Mouse (Mus musculus) limb, embryonic 14.5 days (tissue): ENCODE data around the gene Farp2. TPM values are rescaled to one million over a fixed set of nuclear protein-coding genes. Genes with fewer than 3 reads are reported as not detected.
"Not testable (repeated sequence)": the region's sequence is repeated elsewhere in the genome, so short reads cannot be mapped to it uniquely, and the experiment has no call there.

ENCODE experiments used
- ATAC-seq: fragments of 200-750 bp; cut with Nextera tagmentation; 2 replicates; pipeline ENCODE4 v1.8.0; 2017; ENCODE audit warnings: low read depth, moderate number of reproducible peaks, moderate TSS enrichment; ENCODE audit not compliant: low FRiP score
- DNase-seq: peaks from one replicate; pipeline ENCODE4 v3.0.0-alpha.2; 2015; ENCODE audit warnings: low spot score
- H3K27ac ChIP-seq: fragments of 300-500 bp; sonication (generic); replicated peaks from 2 replicates; pipeline ENCODE4 v1.5.1; 2014; ENCODE audit warnings: low read depth, mild to moderate bottlenecking, low read length, moderate library complexity, mixed read lengths
- H3K27me3 ChIP-seq: fragments of 300-500 bp; sonication (generic); 2 replicates; pipeline ENCODE4 v1.6.1; 2014; ENCODE audit warnings: low read length, mixed read lengths; ENCODE audit not compliant: control insufficient read depth, insufficient read depth
- H3K36me3 ChIP-seq: fragments of 300-500 bp; sonication (generic); 2 replicates; pipeline ENCODE4 v1.6.1; 2014; ENCODE audit warnings: mild to moderate bottlenecking, low read length, moderate library complexity, mixed read lengths; ENCODE audit not compliant: control insufficient read depth, insufficient read depth
- H3K4me1 ChIP-seq: fragments of 300-500 bp; sonication (generic); 2 replicates; pipeline ENCODE4 v1.6.1; 2014; ENCODE audit warnings: antibody characterized with exemption, low read length, mixed read lengths; ENCODE audit not compliant: control insufficient read depth, insufficient read depth
- H3K4me2 ChIP-seq: fragments of 300-500 bp; sonication (generic); replicated peaks from 2 replicates; pipeline ENCODE4 v1.6.1; 2014; ENCODE audit warnings: low read depth, mild to moderate bottlenecking, low read length, moderate library complexity; ENCODE audit not compliant: severe bottlenecking
- H3K4me3 ChIP-seq: fragments of 300-500 bp; sonication (generic); replicated peaks from 2 replicates; pipeline ENCODE4 v1.5.1; 2014; ENCODE audit warnings: low read length
- H3K9ac ChIP-seq: fragments of 300-500 bp; sonication (generic); 2 replicates; pipeline ENCODE4 v1.6.1; 2014; ENCODE audit warnings: mild to moderate bottlenecking, low read depth, low read length, moderate library complexity; ENCODE audit not compliant: severe bottlenecking
- H3K9me3 ChIP-seq: fragments of 300-500 bp; sonication (generic); 2 replicates; pipeline ENCODE4 v1.6.1; 2016; ENCODE audit warnings: low read length; ENCODE audit not compliant: control insufficient read depth
- POLR2A ChIP-seq: fragments of 200-500 bp; IDR thresholded peaks from 2 replicates; pipeline ENCODE4 v1.8.0; 2012; ENCODE audit warnings: inconsistent platforms, mild to moderate bottlenecking, moderate library complexity, borderline replicate concordance; ENCODE audit not compliant: insufficient read depth, insufficient read length; ENCODE audit errors: extremely low read depth
- WGBS: fragments of 180-500 bp; shearing (Covaris S2); extraction: QIAGEN DNeasy Blood & Tissue Kit; methylation state at CpG from one replicate; pipeline ENCODE4 v1.1.7; 2014; 5-methylcytosine and 5-hydroxymethylcytosine counted together
- polyA plus RNA-seq, 2 experiments: library from polyadenylated mRNA; depleted of rRNA in 1 of 2; stranded (reverse) in 1 of 2; unstranded in 1 of 2; fragments of >200 nt; fragmentation: Nextera tagmentation in 1 of 2; extraction: Ambion mirVana in 1 of 2; gene quantifications; 2 replicates each; pipeline versions ENCODE4 v1.2.1 to v1.2.3; 2012 to 2014

Gene Farp2
- polyA plus RNA-seq, 2 experiments: 9.2 to 9.3 TPM

DNA sequence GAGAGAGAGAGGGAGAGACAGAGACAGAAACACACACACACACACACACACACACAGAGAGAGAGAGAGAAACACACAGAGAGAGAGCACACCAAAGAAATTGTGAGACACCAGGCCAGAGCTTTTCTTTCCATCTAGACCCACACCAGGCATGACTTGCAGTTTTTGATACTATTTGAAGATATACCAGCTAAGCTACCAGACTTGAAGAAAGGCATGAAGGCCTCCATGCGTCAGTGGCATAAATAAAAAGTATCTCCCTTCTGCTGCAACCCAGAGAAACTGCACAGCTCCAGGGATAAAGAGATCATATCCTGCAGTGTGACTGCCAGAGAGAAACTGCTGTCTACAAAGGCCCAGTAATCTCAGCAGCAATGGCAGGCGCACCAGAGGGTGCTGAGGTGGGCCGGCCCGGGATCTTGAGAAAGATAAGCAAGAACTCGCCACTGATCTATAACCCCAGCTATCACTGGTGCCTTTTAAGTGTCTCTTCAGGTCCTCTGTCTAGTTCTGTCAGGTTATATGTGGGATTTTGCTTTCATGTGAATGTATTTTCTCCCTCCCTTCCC, 137.8 kb downstream of the Farp2 start:
- no peak overlapping the region for H3K4me3 ChIP-seq
- H3K4me2 ChIP-seq: no peak overlapping the region
- no peak for ATAC-seq
- DNase-seq: no peak
- H3K9me3 ChIP-seq: no peaks in the 10 kb centered on the region
- no peaks in the 10 kb centered on the region for H3K36me3 ChIP-seq
- WGBS: 82% methylated on average over 5 of the region's 5 CpGs
- H3K27ac ChIP-seq: no peak overlapping the region
- TF ChIP-seq POLR2A: no peak
- H3K9ac ChIP-seq: no peak overlapping the region
- H3K4me1 ChIP-seq: no peaks in the 10 kb centered on the region
- no peaks in the 10 kb centered on the region for H3K27me3 ChIP-seq

DNA sequence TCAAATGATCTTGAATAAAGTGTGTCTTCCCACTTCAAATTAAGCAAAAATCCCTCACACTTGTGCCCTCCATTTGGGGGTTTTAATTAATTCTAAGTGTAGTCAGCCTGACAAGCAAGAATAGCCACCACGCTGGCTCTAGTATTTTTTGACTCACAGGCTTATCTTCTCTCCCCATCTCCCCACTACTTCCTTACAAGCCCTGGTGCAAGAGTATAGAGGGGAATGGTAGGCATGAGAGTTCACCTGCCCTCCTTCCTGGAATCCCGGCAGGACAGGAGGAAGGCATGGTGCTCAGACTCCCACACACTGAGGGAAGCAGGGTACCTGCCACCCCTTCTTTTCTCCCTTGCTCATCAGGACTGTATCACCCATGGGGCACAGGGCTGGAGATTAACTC, 142.4 kb downstream of the Farp2 start:
- Histone ChIP-seq H3K9ac (no peak overlapping the region), H3K27me3 (no peaks in the 10 kb centered on the region), H3K4me3 (no peak overlapping the region), H3K4me1 (no peaks in the 10 kb centered on the region), H3K4me2 (no peak overlapping the region), H3K9me3 (no peaks in the 10 kb centered on the region), H3K36me3 (no peaks in the 10 kb centered on the region), H3K27ac (no peak overlapping the region)
- ATAC-seq (no peak), DNase-seq (no peak)
- no peak for TF ChIP-seq POLR2A
- 40% methylated on average over 2 of the region's 2 CpGs for WGBS

DNA sequence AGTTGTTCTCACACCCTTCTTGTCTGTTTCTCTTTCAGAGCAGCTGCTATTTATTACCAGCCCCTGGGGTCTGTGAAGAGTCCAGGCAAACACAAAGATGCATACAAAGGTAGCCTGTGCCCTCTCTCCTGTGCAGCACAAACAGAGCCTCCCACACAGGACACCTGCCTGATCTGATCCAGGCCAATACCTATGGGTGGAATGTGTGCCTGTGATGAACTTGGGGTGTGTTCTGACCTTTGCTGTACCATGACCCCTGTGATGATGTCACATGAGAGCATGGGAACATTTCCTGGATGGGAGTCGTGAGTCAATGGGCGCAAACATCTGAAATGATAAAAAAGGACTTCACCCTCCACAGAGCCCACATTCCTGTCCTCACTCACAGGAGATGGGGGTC, 142.9 kb downstream of the Farp2 start:
- Histone ChIP-seq H3K27ac (no peak overlapping the region), H3K9ac (no peak overlapping the region), H3K4me1 (no peaks in the 10 kb centered on the region), H3K4me3 (no peak overlapping the region), H3K4me2 (no peak overlapping the region), H3K27me3 (no peaks in the 10 kb centered on the region), H3K36me3 (no peaks in the 10 kb centered on the region), H3K9me3 (no peaks in the 10 kb centered on the region)
- WGBS: 84% methylated on average over 2 of the region's 2 CpGs
- no peak for TF ChIP-seq POLR2A
- ATAC-seq (no peak), DNase-seq (no peak)

DNA sequence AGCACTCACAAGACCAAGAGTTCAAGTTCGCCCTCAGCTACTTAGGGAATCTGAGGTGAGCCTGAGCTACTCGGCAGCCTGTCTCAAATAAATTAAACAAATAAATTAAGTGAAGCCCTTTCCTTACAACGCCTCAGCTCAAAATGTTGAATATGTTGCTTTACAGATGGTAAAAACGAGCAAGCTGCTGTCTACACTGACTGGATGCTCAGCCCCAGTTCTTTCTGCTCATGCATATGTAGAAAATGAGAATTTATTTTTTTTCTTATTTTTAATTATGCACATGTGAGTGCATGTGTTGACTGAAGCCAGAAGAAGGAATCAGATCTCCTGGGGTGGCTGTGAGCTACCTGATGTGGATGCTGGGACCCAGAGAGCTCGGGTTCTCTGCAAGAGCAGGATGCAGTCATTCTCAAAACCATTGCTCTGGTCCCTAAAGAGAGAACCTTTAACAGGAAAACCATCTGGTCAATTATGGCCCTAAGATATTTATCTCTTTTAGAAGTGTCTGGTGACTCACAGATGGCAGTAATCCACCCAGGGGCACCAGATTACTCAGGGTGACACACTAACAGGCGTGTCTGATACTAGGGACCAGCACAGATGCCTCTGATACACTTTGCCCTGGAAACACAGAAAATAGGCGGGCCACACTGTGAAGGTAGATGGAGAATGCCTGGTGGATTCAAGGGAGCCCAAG, 144.6 kb downstream of the Farp2 start:
- H3K27me3 ChIP-seq: no peaks in the 10 kb centered on the region
- no peak for ATAC-seq
- no peaks in the 10 kb centered on the region for H3K9me3 ChIP-seq
- DNase-seq: no peak
- 60% methylated on average over 7 of the region's 7 CpGs for WGBS
- no peak overlapping the region for H3K27ac ChIP-seq
- H3K4me2 ChIP-seq: no peak overlapping the region
- H3K9ac ChIP-seq: no peak overlapping the region
- no peak for TF ChIP-seq POLR2A
- no peaks in the 10 kb centered on the region for H3K36me3 ChIP-seq
- H3K4me1 ChIP-seq: no peaks in the 10 kb centered on the region
- H3K4me3 ChIP-seq: no peak overlapping the region

DNA sequence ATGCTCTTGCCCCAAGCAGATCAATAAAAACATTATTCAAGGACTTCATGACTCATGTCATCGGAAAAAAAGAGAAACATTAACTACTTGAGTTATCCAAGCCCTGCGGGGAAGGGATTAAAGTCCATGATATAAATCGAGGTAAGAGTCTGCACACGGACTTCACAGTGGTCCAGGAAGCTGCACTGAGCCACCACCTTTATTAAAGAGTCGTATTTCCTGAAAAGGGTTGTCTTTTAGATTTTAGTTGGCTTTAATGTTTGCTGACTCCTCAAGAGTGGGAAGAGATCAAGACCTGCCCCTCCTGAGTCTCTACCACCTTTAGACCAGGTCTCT, 145.1 kb downstream of the Farp2 start:
- Histone ChIP-seq H3K4me3 (no peak overlapping the region), H3K27me3 (no peaks in the 10 kb centered on the region), H3K4me1 (no peaks in the 10 kb centered on the region), H3K9ac (no peak overlapping the region), H3K36me3 (no peaks in the 10 kb centered on the region), H3K27ac (no peak overlapping the region), H3K9me3 (no peaks in the 10 kb centered on the region), H3K4me2 (no peak overlapping the region)
- DNase-seq: no peak
- ATAC-seq: no peak
- 65% methylated on average over 5 of the region's 5 CpGs for WGBS
- TF ChIP-seq POLR2A: no peak

DNA sequence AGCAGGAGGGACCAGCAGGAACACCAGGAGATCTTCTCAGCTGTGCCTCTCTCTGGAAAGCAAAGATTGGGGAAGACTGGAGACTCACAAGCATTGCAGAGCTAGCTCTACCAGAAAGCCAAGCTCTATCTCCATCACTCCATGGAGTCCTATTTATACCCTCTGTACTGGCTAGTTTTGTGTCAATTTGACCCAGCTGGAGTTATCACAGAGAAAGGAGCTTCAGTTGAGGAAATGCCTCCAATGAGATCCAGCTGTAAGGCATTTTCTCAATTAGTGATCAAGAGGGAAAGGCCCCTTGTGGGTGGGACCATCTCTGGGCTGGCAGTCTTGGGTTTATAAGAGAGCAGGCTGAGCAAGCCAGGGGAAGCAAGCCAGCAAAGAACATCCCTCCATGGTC, 146.7 kb downstream of the Farp2 start, which contains the start of gene Stk25:
Stk25 (minus strand) TSS at position 101 of the 400 bp plus-strand sequence.
- not testable (repeated sequence) for H3K27me3 ChIP-seq, H3K36me3 ChIP-seq, DNase-seq, H3K9ac ChIP-seq, H3K4me3 ChIP-seq, H3K4me2 ChIP-seq, H3K27ac ChIP-seq, H3K4me1 ChIP-seq, ATAC-seq, H3K9me3 ChIP-seq
